ENCODE assay signal across 10 mouse cellular contexts in genomic region chr5:125003873-125004255, GRCm38 (mm10). TPM values are rescaled to one million over a fixed set of nuclear protein-coding genes. Genes with fewer than 3 reads are reported as not detected.
DNase-seq lines count a peak whose midpoint lies in the region; ATAC-seq and TF ChIP-seq lines count a peak whose summit lies in the region.
"Had no signal": no experiment of that assay in that cellular context is flagged by ENCODE, and none has a peak within 500 bp of the region (broad histone marks: within the 10 kb centered on the region; RNA-seq: fewer than 3 reads in every experiment).

No protein-coding gene starts in this region.

- peaks cover 2% of the 10 kb centered on the region; the same call in 1 of the 2 replicates for H3K36me3 ChIP-seq in heart, embryonic 11.5 days (ENCODE audit: control insufficient read depth, insufficient read depth, low read length)
- no peaks in the 10 kb centered on the region for H3K36me3 ChIP-seq in ES-E14 (ENCODE audit: control insufficient read depth, insufficient read depth, low read length, poor library complexity, severe bottlenecking)
- peaks cover 4% of the 10 kb centered on the region; the same call in 1 of the 2 replicates for H3K36me3 ChIP-seq in hindbrain, embryonic 13.5 days
- no peaks in the 10 kb centered on the region for H3K36me3 ChIP-seq in midbrain, embryonic 12.5 days

- no peaks in the 10 kb centered on the region for H3K9me3 ChIP-seq in heart, embryonic 11.5 days (replicated peaks; ENCODE audit: control insufficient read depth, low read length)
- no peaks in the 10 kb centered on the region for H3K9me3 ChIP-seq in ES-E14 (ENCODE audit: control insufficient read depth, insufficient read depth, low read depth, low read length)
- no peaks in the 10 kb centered on the region for H3K9me3 ChIP-seq in hindbrain, embryonic 13.5 days
- no peaks in the 10 kb centered on the region for H3K9me3 ChIP-seq in midbrain, embryonic 12.5 days

- in situ Hi-C loops in ES-E14 (cut with MboI; ENCODE audit: low sequenced_read_pairs in 2 of 2, unreplicated experiment in 2 of 2), result no loop called here

- peak overlapping the region; percentile 52; the same call in 1 of the 2 replicates for H3K9ac ChIP-seq in heart, embryonic 11.5 days (ENCODE audit: low read depth, low read length)
- H3K9ac ChIP-seq in ES-E14 (ENCODE audit: insufficient read depth, low read depth, low read length, poor library complexity, severe bottlenecking), result no peak overlapping the region
- peak overlapping the region; percentile 69 for H3K9ac ChIP-seq in hindbrain, embryonic 13.5 days
- H3K9ac ChIP-seq in midbrain, embryonic 12.5 days (replicated peaks), result peak overlapping the region; percentile 51

- H3K4me2 ChIP-seq in heart, embryonic 11.5 days, result peak overlapping the region; percentile 69
- H3K4me2 ChIP-seq in hindbrain, embryonic 13.5 days, result peak overlapping the region; percentile 60
- peak overlapping the region; percentile 62 for H3K4me2 ChIP-seq in midbrain, embryonic 12.5 days (replicated peaks)

- peaks cover 24% of the 10 kb centered on the region for H3K4me1 ChIP-seq in heart, embryonic 11.5 days (ENCODE audit: control insufficient read depth, insufficient read depth, low read length)
- H3K4me1 ChIP-seq in ES-E14 (ENCODE audit: control insufficient read depth in 2 of 2, insufficient read depth in 2 of 2, low read length in 2 of 2, poor library complexity in 1 of 2), result peaks cover 0 to 4% of the 10 kb centered on the region in 2 experiments; a peak in 2 of 4 replicates
- peaks cover 44% of the 10 kb centered on the region for H3K4me1 ChIP-seq in hindbrain, embryonic 13.5 days (replicated peaks)
- peaks cover 30% of the 10 kb centered on the region for H3K4me1 ChIP-seq in midbrain, embryonic 12.5 days

- ATAC-seq in heart, embryonic 11.5 days (replicated peaks; ENCODE audit: insufficient number of reproducible peaks, low FRiP score, low TSS enrichment), result no peak; the same call in 1 of the 2 replicates
- ATAC-seq in hindbrain, embryonic 13.5 days (ENCODE audit: low FRiP score), result no peak
- no peak for ATAC-seq in midbrain, embryonic 12.5 days (ENCODE audit: low FRiP score, low read depth)

- 11% methylated on average over 15 of the region's 15 CpGs for WGBS in heart, embryonic 11.5 days (ENCODE audit: insufficient replicate concordance)
- WGBS in hindbrain, embryonic 13.5 days, result 16% methylated on average over 15 of the region's 15 CpGs
- 13% methylated on average over 15 of the region's 15 CpGs for WGBS in midbrain, embryonic 12.5 days

- peaks cover 25% of the 10 kb centered on the region for H3K27me3 ChIP-seq in heart, embryonic 11.5 days (ENCODE audit: control insufficient read depth, insufficient read depth, low read length)
- H3K27me3 ChIP-seq in hindbrain, embryonic 13.5 days, result peaks cover 35% of the 10 kb centered on the region
- H3K27me3 ChIP-seq in midbrain, embryonic 12.5 days, result peaks cover 30% of the 10 kb centered on the region

- no peak overlapping the region for H3K27ac ChIP-seq in heart, embryonic 11.5 days (ENCODE audit: low read depth, low read length)
- H3K27ac ChIP-seq in ES-E14 (ENCODE audit: insufficient read depth, low read depth, low read length, poor library complexity, severe bottlenecking), result no peak overlapping the region
- no peak overlapping the region for H3K27ac ChIP-seq in hindbrain, embryonic 13.5 days
- no peak overlapping the region; the same call in 1 of the 2 replicates for H3K27ac ChIP-seq in midbrain, embryonic 12.5 days (replicated peaks)
- H3K27ac ChIP-seq: left cerebral cortex, adult 2 months had no signal

- peak overlapping the region; percentile 43 for H3K4me3 ChIP-seq in heart, embryonic 11.5 days (ENCODE audit: low read depth, low read length)
- H3K4me3 ChIP-seq in ES-E14 (ENCODE audit: insufficient read depth in 1 of 2, low read depth in 1 of 2, low read length in 2 of 2, poor library complexity in 1 of 2, severe bottlenecking in 1 of 2), result peak overlapping the region; percentile 24 to 60; a peak in 2 of 4 replicates
- H3K4me3 ChIP-seq in hindbrain, embryonic 13.5 days, result peak overlapping the region; percentile 38
- peak overlapping the region; percentile 41 for H3K4me3 ChIP-seq in midbrain, embryonic 12.5 days
- H3K4me3 ChIP-seq: erythroblast, embryonic 14.5 days; left cerebral cortex, adult 2 months had no signal

- no peak for DNase-seq in heart, adult 9 months (ENCODE audit: low spot score in 2 of 2)
- DNase-seq in ES-E14 (ENCODE audit: low read depth, low spot score), result no peak
- DNase-seq in urinary bladder, postnatal 36 days (ENCODE audit: low spot score in 2 of 2), result no peak
- DNase-seq in frontal cortex, postnatal 10 days (ENCODE audit: low spot score in 2 of 2), result no peak
- DNase-seq in frontal cortex, postnatal 25 days (ENCODE audit: low spot score in 2 of 2), result no peak

TF ChIP-seq in ES-E14, 5 proteins besides CTCF, POLR2A, EP300 and RAD21:
- TF ChIP-seq CHD2 (IDR thresholded peaks at IDR 0.05; ENCODE audit: low read depth, low read length) (no peak), ZC3H11A (IDR thresholded peaks at IDR 0.05; ENCODE audit: borderline replicate concordance, low read depth, low read length) (no peak), ZNF384 (IDR thresholded peaks at IDR 0.05; ENCODE audit: low read depth, low read length) (no peak), MAFK (IDR thresholded peaks at IDR 0.05; ENCODE audit: insufficient read depth, low read depth, low read length) (no peak), HCFC1 (IDR thresholded peaks at IDR 0.05; ENCODE audit: borderline replicate concordance, insufficient read depth, low read length) (no peak)

RNA-seq across cellular contexts. Expression of gene Rflna, which starts 0.8 kb away (rescaled TPM):
- 1.0 and 1.1 TPM in 2 replicates for polyA plus RNA-seq in heart, embryonic 11.5 days (2014; fragmentation: Nextera tagmentation; extraction: Ambion mirVana)
- 0.53 and 1.5 TPM in 2 replicates for total RNA-seq in ES-E14 (2012; rRNA removed)
- polyA plus RNA-seq in hindbrain, embryonic 13.5 days (2015; fragmentation: Nextera tagmentation; extraction: Ambion mirVana), result 5.9 and 8.3 TPM in 2 replicates
- 5.2 and 12.1 TPM in 2 replicates for polyA plus RNA-seq in midbrain, embryonic 12.5 days (2016; fragmentation: Nextera tagmentation; extraction: Ambion mirVana)
- polyA plus RNA-seq: erythroblast, embryonic 14.5 days had no signal
